Mouse (Mus musculus) spleen, adult 2 months (tissue): ENCODE results near the gene Tbx19.

Experiments used
- CTCF ChIP-seq: fragments of 200-500 bp; IDR thresholded peaks from 2 replicates; pipeline ENCODE4 v1.5.1; 2011; ENCODE audit warnings: mild to moderate bottlenecking, inconsistent platforms; ENCODE audit not compliant: insufficient read depth, insufficient read length, insufficient replicate concordance; ENCODE audit errors: extremely low read depth
- POLR2A ChIP-seq: fragments of 200-500 bp; IDR thresholded peaks from 2 replicates; pipeline ENCODE4 v1.6.1; 2011; ENCODE audit warnings: low read depth, low read length, inconsistent platforms

DNA sequence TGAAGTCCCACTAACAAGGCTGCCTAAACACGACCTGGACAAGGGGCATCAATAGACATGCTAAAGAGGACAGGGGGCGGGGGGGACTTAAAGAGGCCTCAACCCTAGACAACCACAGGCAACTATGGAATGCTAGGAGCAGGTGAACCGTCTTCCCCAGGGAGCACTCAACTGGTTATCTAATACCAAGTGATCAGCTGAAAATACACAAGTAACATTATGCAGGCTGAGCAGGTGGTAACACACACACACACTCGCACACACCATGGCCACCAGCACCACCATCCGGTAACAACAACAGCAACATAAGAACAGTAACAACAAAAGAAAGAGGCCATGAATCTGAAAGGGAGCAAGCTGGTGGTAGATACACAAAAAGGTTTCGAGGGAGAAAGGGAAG lies 29.5 kb upstream of the Tbx19 start:
- no peak for TF ChIP-seq POLR2A
- TF ChIP-seq CTCF = no peak
